Mouse (Mus musculus) NIH3T3 (cell line): ENCODE data around the gene Desi1.

ENCODE experiments used
- DNase-seq: peaks from one replicate; pipeline ENCODE4 v3.0.0-alpha.2; 2012; ENCODE audit warnings: low read depth

The Desi1 gene

GRCm38 (mm10) chr15:82033762-82034161 is at the start of gene Desi1:
Gene Desi1 (minus strand): TSS chr15:82033862.
- DNase-seq, result no peak

DNA sequence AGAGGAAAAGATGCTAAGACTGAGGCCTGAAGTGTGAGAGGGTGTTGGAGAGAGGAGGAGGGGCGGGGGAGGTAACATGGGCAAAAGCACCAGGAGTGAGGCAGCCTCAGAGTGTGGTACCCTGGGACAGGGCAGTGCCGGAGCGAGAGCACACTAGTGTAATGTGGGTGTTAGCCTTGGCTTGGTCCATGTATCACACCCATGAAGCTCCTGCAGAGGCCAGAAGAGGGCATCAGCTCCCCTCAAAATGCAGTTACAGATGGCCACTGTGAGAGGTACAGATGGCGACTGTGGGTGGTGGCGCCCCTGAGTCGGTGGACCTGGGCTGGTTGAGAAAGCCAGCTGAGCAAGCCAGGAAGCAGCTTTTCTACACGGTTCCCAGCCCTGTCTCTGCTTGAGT is 47.5 kb upstream of the Desi1 start:
- peak; percentile 58 for DNase-seq

DNA sequence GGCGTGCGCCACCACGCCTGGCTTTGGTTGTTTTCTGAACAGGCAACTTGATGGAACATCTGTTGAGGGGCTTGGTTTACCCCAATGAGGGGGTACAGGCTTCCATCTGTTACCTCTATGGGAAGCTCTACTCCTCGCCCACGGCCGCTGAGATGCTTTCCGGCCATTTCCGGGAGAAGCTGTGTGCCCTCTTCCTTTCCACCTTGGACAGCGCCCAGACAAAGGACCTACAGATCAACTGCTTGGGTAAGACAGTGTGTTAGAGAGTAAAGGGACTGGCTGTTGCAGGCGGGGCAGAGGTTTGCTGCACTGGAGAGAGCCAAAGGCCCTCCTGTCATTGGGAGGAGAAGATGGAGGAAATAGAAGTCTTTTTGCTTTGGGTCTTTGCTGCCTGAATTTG is 46.2 kb upstream of the Desi1 start:
- peak; percentile 56 for DNase-seq

GRCm38 (mm10) chr15:82073490-82073889 is 39.8 kb upstream of the Desi1 start:
- DNase-seq, result no peak

GRCm38 (mm10) chr15:82071816-82072469 is 38.3 kb upstream of the Desi1 start:
- no peak for DNase-seq

- DNase-seq, result no peak
These were observed 36.2 kb upstream of the Desi1 start, which contains the start of gene Mei1 for GRCm38 (mm10) chr15:82069898-82070297. Gene Mei1 (plus strand): TSS chr15:82069996.

DNA sequence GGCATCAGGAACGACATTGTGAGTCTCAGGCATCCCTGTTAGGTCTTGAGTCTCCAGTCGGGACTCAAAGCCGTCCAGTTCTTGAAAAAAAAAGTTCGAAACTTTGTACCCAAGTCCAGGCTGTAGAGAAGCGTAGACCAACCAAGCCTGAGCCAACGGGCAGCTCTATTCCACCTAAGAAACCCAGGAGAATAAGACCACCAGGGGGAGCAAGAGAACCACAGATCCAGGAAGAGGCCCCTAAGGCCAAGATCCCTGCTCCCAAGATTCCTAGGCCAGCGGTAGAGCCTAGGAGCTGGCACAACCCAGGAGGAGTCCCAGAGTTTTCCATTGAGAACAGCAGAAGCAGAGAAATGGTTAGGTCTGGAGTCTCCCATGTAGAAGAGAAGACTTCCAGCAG is 31.8 kb upstream of the Desi1 start:
- DNase-seq, result peak; percentile 88

DNA sequence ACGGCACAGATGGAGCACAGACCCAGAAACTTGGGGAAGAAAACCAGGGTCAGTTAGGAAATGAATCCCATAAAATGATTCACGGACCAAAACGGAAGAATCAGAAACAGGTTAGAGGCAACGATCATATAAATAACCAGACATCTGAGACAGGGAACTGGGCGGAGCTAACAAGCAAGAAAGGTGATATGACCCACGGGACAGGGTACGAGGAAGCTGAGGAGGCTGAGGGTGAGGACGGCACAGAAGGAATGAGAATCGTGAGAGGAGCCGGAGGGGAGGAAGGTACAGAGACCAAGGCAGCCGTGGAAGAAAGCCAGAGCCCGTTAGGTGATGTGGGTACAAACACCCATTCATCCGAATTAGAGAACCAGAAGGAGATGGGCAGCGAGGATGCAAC is 30.2 kb upstream of the Desi1 start:
- no peak for DNase-seq

DNA sequence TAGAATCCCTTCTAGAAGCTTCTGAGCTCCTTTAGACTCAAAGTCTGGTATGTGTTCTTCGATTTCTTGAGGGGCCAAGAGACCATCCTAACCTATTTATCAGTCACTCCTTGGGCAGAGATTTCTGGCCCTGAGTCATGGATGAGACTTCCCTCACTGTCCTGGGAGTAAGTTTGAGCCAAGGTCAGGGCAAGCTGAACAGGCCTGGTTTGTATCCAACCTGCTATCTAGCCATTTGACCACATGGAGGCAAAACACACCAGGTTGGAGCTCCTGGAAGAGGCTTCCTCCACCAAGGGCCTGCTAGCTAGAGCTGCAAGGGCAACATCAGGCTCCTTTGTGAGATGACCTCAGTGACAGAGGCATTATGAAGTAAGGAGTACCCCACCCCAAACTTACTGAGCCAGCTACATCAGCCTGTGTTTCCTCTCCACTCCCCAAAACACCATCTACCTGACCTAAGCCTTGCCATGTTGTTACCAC is 25.1 kb upstream of the Desi1 start, which contains the start of gene 4930407I10Rik:
Gene 4930407I10Rik (plus strand): TSS at position 433 of the 483 bp plus-strand sequence.
- no peak for DNase-seq

GRCm38 (mm10) chr15:82052544-82052943 is 18.9 kb upstream of the Desi1 start:
- peak; percentile 63 for DNase-seq

- peak; percentile 93 for DNase-seq
These were observed 13.6 kb upstream of the Desi1 start, which contains the start of gene Snu13 for GRCm38 (mm10) chr15:82047080-82047883. Gene Snu13 (minus strand): TSS chr15:82047598.

- peak; percentile 21 for DNase-seq
These were observed 12.7 kb upstream of the Desi1 start for GRCm38 (mm10) chr15:82046246-82046891.

DNA sequence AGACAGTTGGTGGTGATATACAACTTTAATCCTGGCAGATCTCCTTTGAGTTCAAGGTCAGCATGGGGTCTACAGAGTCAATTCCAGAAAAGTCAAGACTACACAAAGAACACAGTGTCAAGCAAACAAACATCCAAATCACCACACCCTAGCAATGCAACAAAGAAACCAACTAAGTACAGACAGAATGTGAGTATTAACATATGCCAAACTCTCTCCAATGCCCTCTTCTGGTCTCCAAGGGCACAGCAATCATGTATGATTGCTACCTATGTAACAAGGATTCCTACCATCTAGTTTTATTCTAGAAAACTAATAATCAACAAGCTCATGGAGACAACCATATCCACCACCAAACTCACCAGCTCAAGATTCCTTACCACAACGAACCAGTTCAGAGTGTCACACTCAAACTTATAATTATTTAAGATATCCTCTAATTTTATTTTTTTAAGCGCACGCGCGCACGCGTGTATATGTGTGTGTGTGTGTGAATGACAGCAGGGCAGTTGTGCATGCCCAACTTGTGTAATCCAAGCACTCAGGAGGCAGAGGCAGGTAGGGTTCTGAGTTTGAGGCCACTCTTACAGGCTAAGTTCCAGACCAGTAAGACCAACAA is 10.6 kb upstream of the Desi1 start:
- DNase-seq, result peak; percentile 66

DNA sequence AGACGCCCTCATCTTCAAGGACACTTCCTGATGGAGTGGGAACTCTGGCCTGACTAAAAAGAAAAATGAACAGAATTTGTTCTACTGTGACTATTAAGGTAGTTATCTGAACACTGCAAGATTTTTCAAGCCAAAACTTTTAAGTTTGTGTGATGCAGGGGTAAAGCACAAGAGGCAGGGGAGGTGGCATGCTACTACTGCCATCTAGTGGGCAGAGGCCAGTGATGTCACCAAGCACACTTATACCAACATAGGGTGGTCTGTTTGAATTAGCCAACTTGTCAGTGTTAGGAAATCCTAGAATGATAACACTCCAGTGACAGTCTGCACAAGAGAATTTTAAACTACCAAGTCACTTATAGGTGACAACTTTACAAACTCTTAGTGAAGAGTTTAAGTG is 7.0 kb upstream of the Desi1 start:
- DNase-seq, result peak; percentile 77

DNA sequence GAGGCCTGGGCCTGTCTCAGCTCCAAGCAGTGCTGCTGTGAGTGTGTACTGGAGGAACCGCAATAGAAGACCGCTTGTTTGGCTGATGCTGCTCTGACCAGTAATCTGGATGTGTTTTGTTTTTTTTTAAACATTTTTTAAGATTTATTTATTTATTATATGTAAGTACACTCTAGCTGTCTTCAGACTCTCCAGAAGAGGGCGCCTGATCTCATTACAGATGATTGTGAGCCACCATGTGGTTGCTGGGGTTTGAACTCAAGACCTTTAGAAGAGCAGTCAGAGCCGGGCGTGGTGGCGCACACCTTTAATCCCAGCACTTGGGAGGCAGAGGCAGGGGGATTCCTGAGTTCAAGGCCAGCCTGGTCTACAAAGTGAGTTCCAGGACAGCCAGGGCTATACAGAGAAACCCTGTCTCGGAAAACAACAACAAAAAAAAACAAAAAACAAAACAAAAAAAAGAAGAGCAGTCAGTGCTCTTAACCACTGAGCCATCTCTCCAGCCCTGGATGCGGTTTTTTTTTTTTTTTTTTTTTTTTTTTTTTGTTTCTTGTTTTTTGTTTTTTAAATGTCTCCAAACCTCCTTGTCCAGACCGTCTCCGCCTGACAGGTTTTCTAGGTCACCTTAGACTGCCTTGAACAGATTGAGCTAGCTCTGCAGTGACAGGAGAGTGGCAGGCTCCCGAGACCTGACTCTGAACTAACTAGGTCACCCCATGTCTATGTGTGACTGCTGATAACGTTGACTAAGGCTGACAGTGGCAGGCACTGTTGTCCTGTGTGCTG is 2.4 kb upstream of the Desi1 start:
- DNase-seq, result peak; percentile 78

DNA sequence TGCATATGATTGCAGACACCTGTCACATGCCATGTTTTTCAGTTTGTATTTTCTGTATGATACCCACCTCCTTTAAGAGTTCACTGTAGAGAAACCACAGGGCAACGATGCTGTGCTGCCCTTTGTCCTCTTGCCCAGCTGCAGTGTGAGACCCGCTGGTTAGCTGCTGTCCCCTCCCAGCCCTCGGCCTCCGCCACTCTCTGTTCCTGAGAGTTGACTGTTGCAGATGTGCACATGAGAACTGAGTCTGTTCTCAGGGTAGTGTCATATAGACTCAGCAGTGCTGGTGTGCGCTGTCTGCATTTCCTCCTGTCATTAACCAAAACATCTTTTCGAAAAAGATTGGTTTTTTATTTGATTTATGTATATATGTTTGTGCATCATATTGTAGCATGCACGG is 1.3 kb downstream of the Desi1 start:
- DNase-seq, result no peak

DNA sequence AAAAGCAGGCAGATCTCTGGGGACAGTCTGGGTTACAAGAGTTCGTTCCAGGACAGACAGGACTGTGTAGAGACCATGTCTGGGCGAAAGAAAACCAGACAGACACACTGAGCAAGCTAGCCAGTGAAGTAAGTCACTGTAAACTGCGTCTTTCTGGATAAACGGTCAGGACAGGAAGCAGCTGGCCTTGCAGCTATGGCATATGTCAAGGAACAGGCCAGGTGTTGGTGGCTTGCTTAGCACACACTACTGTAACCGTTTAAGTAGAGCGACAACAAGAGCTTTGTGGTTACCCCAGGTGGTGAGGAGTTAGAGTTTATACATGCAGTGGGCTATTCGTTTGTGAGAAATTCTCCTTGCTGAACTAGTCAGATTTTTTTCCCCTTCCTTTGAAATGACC is 5.9 kb downstream of the Desi1 start:
- DNase-seq, result no peak

GRCm38 (mm10) chr15:82027276-82027675 is 6.4 kb downstream of the Desi1 start:
- DNase-seq, result no peak

GRCm38 (mm10) chr15:82023965-82024635 is 9.6 kb downstream of the Desi1 start:
- no peak for DNase-seq

GRCm38 (mm10) chr15:82022535-82023088 is 11.1 kb downstream of the Desi1 start:
- peak; percentile 28 for DNase-seq
